Mouse (Mus musculus): Measurements from ENCODE around the gene Tcf25.

Tcf25 gene

GRCm38 (mm10) chr8:123349073-123349472, 24.5 kb upstream of the Tcf25 start:
- no peak for DNase-seq (ENCODE audit: low read depth, low spot score)

DNA sequence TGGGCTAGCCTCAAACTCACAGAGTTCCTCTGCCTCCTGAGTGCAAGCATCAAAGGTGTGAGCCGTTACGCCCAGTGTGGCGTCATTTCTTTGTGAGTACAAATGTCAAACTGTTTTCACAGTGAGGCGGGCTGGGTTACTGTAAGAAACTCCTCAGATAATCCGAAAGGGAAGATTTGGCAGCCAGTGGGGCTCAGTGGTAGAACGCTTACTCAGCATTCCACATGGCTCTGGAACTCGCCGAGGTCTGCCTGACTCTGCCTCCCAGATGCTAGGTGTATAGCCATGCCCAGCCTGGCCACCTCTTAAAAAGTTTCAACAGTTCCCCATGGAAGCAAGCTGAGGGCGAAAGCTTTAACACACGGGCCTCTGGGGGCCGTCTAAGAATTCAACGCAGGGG, 21.4 kb upstream of the Tcf25 start:
- no peak for DNase-seq (ENCODE audit: low read depth, low spot score)

DNA sequence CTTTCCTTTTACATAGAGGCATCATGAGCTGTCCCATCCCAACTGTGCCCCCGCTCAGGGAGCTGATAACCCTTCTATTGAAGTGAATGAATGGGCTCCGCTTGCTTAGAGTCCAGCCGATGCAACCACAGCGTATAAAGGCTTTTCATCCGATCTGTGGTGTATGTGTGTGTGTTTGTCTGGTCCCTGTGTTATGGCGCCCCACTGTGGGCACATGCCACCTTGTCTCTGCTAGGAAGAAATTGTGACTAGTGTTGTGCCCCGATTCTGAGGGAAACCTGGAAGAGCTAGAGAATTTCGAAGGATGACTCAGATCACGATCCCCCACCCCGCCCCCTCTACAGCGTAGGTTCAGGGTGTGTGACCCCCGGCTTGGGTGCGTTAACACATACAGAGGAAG, 20.8 kb upstream of the Tcf25 start:
- DNase-seq (ENCODE audit: low read depth, low spot score), result no peak

GRCm38 (mm10) chr8:123353216-123353615, 20.3 kb upstream of the Tcf25 start:
- no peak for DNase-seq (ENCODE audit: low read depth, low spot score)

DNA sequence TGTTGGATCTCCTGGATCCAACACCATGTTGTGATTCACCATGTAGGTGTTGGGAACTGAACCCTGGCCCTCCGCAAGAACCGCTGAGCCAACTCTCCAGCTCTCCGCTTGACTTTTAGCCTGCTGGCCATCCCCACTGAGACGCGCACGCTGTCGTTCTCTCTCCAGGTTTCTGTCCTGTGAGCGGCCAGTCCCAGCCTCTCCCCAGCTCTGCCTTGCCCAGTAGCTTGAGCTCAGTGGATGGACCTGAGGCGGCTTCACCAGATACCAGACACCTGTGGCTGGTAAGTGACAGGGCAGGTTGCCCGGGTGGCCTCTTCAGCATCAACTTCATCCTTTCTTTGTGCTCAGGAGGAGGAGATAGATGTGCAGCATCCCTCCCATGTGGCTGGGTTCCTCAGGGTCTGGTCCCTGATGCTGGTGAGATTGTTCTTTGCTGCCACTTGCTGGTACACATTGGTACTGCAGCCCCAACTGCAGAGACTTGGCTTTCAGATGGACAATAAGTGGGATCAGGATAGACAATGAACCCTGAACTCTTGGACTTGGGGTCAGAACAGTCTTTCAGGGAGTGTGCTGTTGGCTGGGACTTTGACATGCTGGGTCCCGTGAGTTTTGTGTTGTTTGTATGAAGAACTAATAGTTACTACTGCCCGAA, 12.3 kb upstream of the Tcf25 start:
- DNase-seq (ENCODE audit: low read depth, low spot score), result peak; percentile 68

- peak; percentile 89 for DNase-seq (ENCODE audit: low read depth, low spot score)
Measured at GRCm38 (mm10) chr8:123374239-123374578, 656 bp downstream of the Tcf25 start.

GRCm38 (mm10) chr8:123375701-123376100, 2.1 kb downstream of the Tcf25 start:
- DNase-seq (ENCODE audit: low read depth, low spot score), result no peak

- no peak for DNase-seq (ENCODE audit: low read depth, low spot score)
Measured at GRCm38 (mm10) chr8:123376106-123376505, 2.6 kb downstream of the Tcf25 start.

- no peak for DNase-seq (ENCODE audit: low read depth, low spot score)
Measured at GRCm38 (mm10) chr8:123381711-123382110, 8.2 kb downstream of the Tcf25 start.

DNA sequence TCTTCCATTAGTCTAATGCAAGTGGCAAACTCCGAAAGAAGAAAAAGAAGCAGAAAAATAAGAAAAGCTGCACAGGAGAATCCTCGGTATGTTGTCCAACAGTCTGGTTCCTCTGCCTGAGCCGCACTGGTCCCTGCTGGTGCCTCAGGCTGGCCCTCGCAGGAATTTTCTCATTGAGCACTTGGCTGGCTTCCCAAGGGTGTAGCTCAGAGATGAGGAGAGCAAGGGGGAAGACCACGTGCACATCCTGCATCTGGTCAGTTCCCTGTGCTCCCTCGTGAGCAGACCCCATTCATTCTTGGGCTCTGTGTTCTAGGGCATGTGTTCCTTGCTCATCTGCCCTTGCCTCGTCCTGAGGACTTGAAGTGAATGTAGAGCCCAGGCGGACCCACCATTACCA, 9.0 kb downstream of the Tcf25 start:
- no peak for DNase-seq (ENCODE audit: low read depth, low spot score)

GRCm38 (mm10) chr8:123384883-123385540, 11.5 kb downstream of the Tcf25 start:
- no peak for DNase-seq (ENCODE audit: low read depth, low spot score)

GRCm38 (mm10) chr8:123387041-123387440, 13.5 kb downstream of the Tcf25 start:
- DNase-seq (ENCODE audit: low read depth, low spot score), result no peak

- DNase-seq (ENCODE audit: low read depth, low spot score), result no peak
Measured at GRCm38 (mm10) chr8:123387801-123388200, 14.2 kb downstream of the Tcf25 start.

DNA sequence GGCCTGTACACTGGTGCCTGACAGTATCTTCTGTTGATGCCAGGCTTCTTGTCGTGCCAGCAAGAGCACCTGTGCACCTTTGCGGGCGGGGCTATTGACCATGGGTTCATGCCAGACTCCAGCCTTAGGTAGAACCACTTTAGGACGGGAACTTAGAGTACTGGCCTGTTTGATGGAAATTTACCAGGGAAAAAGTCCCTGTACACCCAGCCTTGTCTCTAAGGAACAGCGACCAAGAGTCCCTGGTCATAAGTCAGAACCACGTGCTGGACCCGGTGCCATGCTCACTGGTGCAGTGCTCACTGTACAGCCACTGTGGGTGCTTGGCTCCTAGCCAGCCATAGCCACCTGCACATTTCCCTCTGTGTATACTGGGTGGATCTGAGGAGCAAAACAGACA, 15.5 kb downstream of the Tcf25 start:
- DNase-seq (ENCODE audit: low read depth, low spot score), result no peak

DNA sequence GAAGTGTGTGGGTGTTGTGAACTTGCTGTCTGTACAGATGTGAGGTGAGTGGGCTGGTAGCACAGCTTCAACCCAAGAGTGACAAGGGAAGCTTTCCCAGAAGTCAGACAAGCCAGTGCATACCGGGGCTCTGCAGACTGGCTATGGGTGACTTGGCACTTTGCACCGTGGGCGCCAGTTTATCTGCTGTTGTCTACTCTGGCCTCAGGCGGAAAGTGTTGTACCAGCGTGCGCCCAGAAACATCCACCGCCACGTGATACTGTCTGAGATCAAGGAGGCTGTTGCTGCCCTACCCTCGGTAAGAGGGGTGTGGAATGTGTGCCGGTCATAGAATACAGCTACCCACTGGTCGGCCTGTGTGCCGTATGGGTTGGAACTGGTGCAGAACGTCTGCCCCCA, 24.8 kb downstream of the Tcf25 start:
- no peak for DNase-seq (ENCODE audit: low read depth, low spot score)

DNA sequence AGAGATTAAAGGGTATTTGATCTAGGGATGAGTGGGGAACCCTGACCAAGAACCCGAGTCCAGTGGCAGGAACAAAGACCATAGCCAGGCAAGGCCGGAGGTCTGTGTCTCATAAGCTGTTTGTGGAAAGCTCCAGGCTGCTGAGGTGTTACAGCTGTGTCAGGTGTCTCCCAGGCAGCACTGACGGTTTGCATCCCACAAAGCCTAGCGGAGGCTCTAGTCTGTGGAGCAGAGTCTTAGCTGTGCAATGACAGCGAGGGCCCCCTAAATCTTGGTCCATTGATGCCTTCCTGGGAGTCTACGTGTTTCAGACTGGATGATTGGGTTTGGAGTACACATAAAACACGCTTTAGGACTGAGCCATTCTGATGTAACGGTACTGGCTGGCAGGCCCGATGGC, 28.4 kb downstream of the Tcf25 start:
- no peak for DNase-seq (ENCODE audit: low read depth, low spot score)

GRCm38 (mm10) chr8:123402730-123403326, 29.3 kb downstream of the Tcf25 start:
- no peak for DNase-seq (ENCODE audit: low read depth, low spot score)

GRCm38 (mm10) chr8:123404521-123404920, 31.0 kb downstream of the Tcf25 start:
- DNase-seq (ENCODE audit: low read depth, low spot score), result no peak

GRCm38 (mm10) chr8:123406786-123407185, 33.2 kb downstream of the Tcf25 start, which contains the start of gene Mc1r:
TSS of gene Mc1r (plus strand) at chr8:123407107.
- peak; percentile 48 for DNase-seq (ENCODE audit: low read depth, low spot score)

- no peak for DNase-seq (ENCODE audit: low read depth, low spot score)
Measured at GRCm38 (mm10) chr8:123407612-123408011, 34.1 kb downstream of the Tcf25 start.

GRCm38 (mm10) chr8:123408586-123409544, 35.3 kb downstream of the Tcf25 start:
- no peak for DNase-seq (ENCODE audit: low read depth, low spot score)

DNA sequence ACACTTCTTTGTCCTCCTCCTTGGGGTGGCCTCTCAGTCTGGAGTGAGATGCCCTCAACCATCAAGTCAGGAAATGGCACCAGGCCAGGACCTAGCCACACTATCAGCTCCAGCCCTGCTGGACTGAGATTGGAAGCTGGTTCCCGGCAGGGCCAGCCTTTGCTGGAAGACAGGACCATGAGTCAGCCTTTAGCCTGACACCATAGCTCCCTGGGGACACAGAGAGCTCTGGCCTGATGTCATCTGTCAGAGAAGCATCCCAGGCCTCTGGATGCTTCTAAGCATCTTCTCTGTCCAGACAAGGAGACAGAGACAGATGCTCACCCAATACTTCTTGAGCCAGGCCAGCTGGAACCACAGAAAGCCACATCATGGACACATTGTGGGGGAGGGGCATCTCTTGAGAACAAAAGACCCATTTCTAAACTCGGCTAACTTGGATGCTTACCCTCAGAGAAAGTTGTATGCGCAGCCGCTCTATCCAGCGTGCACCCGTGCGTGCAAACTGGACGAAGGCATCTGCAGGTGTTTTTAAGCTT, 36.6 kb downstream of the Tcf25 start:
- no peak for DNase-seq (ENCODE audit: low read depth, low spot score)
